Comparison of ENCODE assay signal across 17 mouse cellular contexts in genomic region chr14:117361965-117362309, GRCm38 (mm10).
"Had no signal": no experiment of that assay in that cellular context is flagged by ENCODE, and none has a peak within 500 bp of the region (broad histone marks: within the 10 kb centered on the region; RNA-seq: fewer than 3 reads in every experiment).

No protein-coding gene starts in this region.

- DNase-seq: lung, adult 18-20 months; lung, embryonic 14.5 days; lung, postnatal 10 days; lung, postnatal 4 days; retina, postnatal 1 day; right cerebral cortex, adult 18-20 months; right cerebral cortex, postnatal 25 days; right cerebral cortex, postnatal 4 days; spleen, adult 18-20 months; thymus, adult 18-20 months; thymus, postnatal 14 days; thymus, postnatal 36 days had no signal

- H3K9me3 ChIP-seq: midbrain, embryonic 12.5 days; neural tube, embryonic 13.5 days; neural tube, embryonic 15.5 days had no signal

- H3K4me2 ChIP-seq: lung, embryonic 14.5 days; midbrain, embryonic 12.5 days; neural tube, embryonic 13.5 days; neural tube, embryonic 15.5 days had no signal

- H3K4me3 ChIP-seq: midbrain, embryonic 12.5 days; myocyte; neural tube, embryonic 13.5 days; neural tube, embryonic 15.5 days had no signal

- H3K9ac ChIP-seq: liver, embryonic 14.5 days; lung, embryonic 14.5 days; midbrain, embryonic 12.5 days; neural tube, embryonic 13.5 days; neural tube, embryonic 15.5 days had no signal

- H3K36me3 ChIP-seq: midbrain, embryonic 12.5 days; neural tube, embryonic 13.5 days; neural tube, embryonic 15.5 days had no signal

- H3K27ac ChIP-seq: liver, embryonic 14.5 days; midbrain, embryonic 12.5 days; neural tube, embryonic 13.5 days; neural tube, embryonic 15.5 days had no signal

- H3K27me3 ChIP-seq: midbrain, embryonic 12.5 days; neural tube, embryonic 13.5 days; neural tube, embryonic 15.5 days had no signal
